Comparison of ENCODE assay signal across 10 mouse cellular contexts in genomic region chr10:45381937-45382636, GRCm38 (mm10). TPM values are rescaled to one million over a fixed set of nuclear protein-coding genes. Genes with fewer than 3 reads are reported as not detected.
DNase-seq lines count a peak whose midpoint lies in the region; ATAC-seq and TF ChIP-seq lines count a peak whose summit lies in the region.
"Had no signal": no experiment of that assay in that cellular context is flagged by ENCODE, and none has a peak within 500 bp of the region (broad histone marks: within the 10 kb centered on the region; RNA-seq: fewer than 3 reads in every experiment).

No protein-coding gene starts in this region.

- no peaks in the 10 kb centered on the region for H3K4me1 ChIP-seq in CH12.LX (ENCODE audit: control insufficient read depth in 1 of 2, insufficient read depth in 2 of 2)

- no peaks in the 10 kb centered on the region for H3K9me3 ChIP-seq in CH12.LX (replicated peaks; ENCODE audit: low read length)

- H3K4me2 ChIP-seq in CH12.LX (ENCODE audit: insufficient read depth, low read depth, poor library complexity, severe bottlenecking) = no peak overlapping the region

- no peak overlapping the region for H3K27ac ChIP-seq in gastrocnemius, adult 2 months
- no peak overlapping the region for H3K27ac ChIP-seq in CH12.LX (ENCODE audit: insufficient read depth, low read depth)

- H3K4me3 ChIP-seq in gastrocnemius, adult 2 months = no peak overlapping the region
- no peak overlapping the region for H3K4me3 ChIP-seq in CH12.LX (replicated peaks in 1 of 3; ENCODE audit: low read depth in 2 of 3, low read length in 2 of 3, poor library complexity in 1 of 3)

- intact Hi-C loops in gastrocnemius, adult 2 months (cut with DNase I) = loop anchor here (5.0 kb wide), 1 partner anchor 535 kb away; no protein-coding TSS in a partner anchor
- intact Hi-C loops in gastrocnemius, postnatal 36 days (cut with DNase I) = loop anchor here (10.0 kb wide), 1 partner anchor 533 kb away; no protein-coding TSS in a partner anchor

- no peak for TF ChIP-seq POLR2A in CH12.LX (IDR thresholded peaks at IDR 0.05; ENCODE audit: low read depth, low read length)

- no peaks in the 10 kb centered on the region for H3K27me3 ChIP-seq in CH12.LX (replicated peaks)

- no peak overlapping the region for H3K9ac ChIP-seq in CH12.LX (ENCODE audit: insufficient read depth, low read depth)

- TF ChIP-seq CTCF in gastrocnemius, adult 2 months (IDR thresholded peaks at IDR 0.05) = peak; percentile 22; the same call in 1 of the 2 replicates
- peak in 1 of 2 experiments; percentile 62; a peak in 2 of 4 replicates for TF ChIP-seq CTCF in CH12.LX (conservative IDR thresholded peaks at IDR 0.05 in 1 of 2, IDR thresholded peaks at IDR 0.05 in 1 of 2; ENCODE audit: low read depth in 2 of 2, low read length in 2 of 2)

- H3K36me3 ChIP-seq in CH12.LX (replicated peaks in 1 of 2; ENCODE audit: control insufficient read depth in 1 of 2, insufficient read depth in 1 of 2, low read length in 1 of 2) = peaks cover 5 to 6% of the 10 kb centered on the region in 2 experiments

- TF ChIP-seq EP300 in CH12.LX (IDR thresholded peaks at IDR 0.05; ENCODE audit: low read length) = no peak

- in situ Hi-C loops in CH12.LX (cut with MboI; ENCODE audit: low pct_ligation_motif_present, low pct_unique_long_range_greater_than_20kb, low sequenced_read_pairs) = loop anchor here (25.0 kb wide), 1 partner anchor 280 kb away; no protein-coding TSS in a partner anchor

- ATAC-seq in megakaryocyte progenitor cell, adult 5-6 weeks (replicated peaks; ENCODE audit: poor library complexity) = peak; percentile 42; the same call in 1 of the 2 replicates

- peak; percentile 66 for TF ChIP-seq RAD21 in CH12.LX (IDR thresholded peaks at IDR 0.05; ENCODE audit: low read depth, low read length)

- no peaks in the 10 kb centered on the region for H3K79me2 ChIP-seq in CH12.LX (replicated peaks; ENCODE audit: control insufficient read depth, extremely low read depth, insufficient read depth, poor library complexity, severe bottlenecking)

- dilution Hi-C loops in CH12.LX (cut with MboI; ENCODE audit: extremely low pct_ligation_motif_present, extremely low pct_unique_long_range_greater_than_20kb, low sequenced_read_pairs) = no loop called here

- DNase-seq in gastrocnemius, adult 2 months = no peak
- DNase-seq in gastrocnemius, postnatal 36 days = no peak
- DNase-seq in CH12.LX (ENCODE audit: extremely low read depth) = peak; percentile 17
- peak; percentile 17 for DNase-seq in embryo, embryonic 11.5 days (ENCODE audit: low read depth, low spot score)
- DNase-seq in ovary, postnatal 36 days (ENCODE audit: low spot score) = no peak
- DNase-seq in right cerebral cortex, adult 2 months (ENCODE audit: low spot score in 2 of 2) = no peak
- no peak for DNase-seq in urinary bladder, adult 2 months (ENCODE audit: low spot score)

TF ChIP-seq in CH12.LX, 34 proteins besides CTCF, POLR2A, EP300 and RAD21:
- TF ChIP-seq MAX (IDR thresholded peaks at IDR 0.05; ENCODE audit: low read length) (no peak), SMC3 (IDR thresholded peaks at IDR 0.05; ENCODE audit: low read depth, low read length) (peak; percentile 51), MYC (IDR thresholded peaks at IDR 0.05; ENCODE audit: low read depth, low read length) (no peak)
TF ChIP-seq in CH12.LX: peak in this region for 1.

RNA-seq across cellular contexts. Expression of gene Bves, which starts 46.5 kb away (rescaled TPM):
- total RNA-seq in gastrocnemius, adult 2 months (2021) = 10 to 100 TPM; 36.3 to 41.6 TPM
- 10 to 100 TPM; 36.2 to 37.9 TPM for total RNA-seq in gastrocnemius, postnatal 36 days (2021)
- total RNA-seq in CH12.LX (2012; rRNA removed) (not detected in 2 replicates), CH12.LX (2014; rRNA removed) (not detected in 2 replicates)
- not detected in 2 replicates for polyA plus RNA-seq in CH12.LX (2012; ENCODE audit: insufficient read length, low read depth)
- total RNA-seq in megakaryocyte progenitor cell, adult 5-6 weeks (2015) = not detected in 2 replicates
- not detected in 2 replicates for total RNA-seq in megakaryocyte progenitor cell, adult 5-6 weeks (2017)
- 53.7 and 57.4 TPM in 2 replicates for polyA plus RNA-seq in urinary bladder, adult 2 months (2012; rRNA removed)
- total RNA-seq: hematopoietic stem cell, adult 5-6 weeks; megakaryocyte-erythroid progenitor cell, adult 5-6 weeks had no signal

Comparison
In these comparisons a context has a peak if more than half of its experiments do, and no peak if none do; other contexts are left out.
1. DNase-seq: peak in CH12.LX (single experiment) and embryo, embryonic 11.5 days (single experiment); none in gastrocnemius, adult 2 months (single experiment), gastrocnemius, postnatal 36 days (0 of 2), ovary, postnatal 36 days (single experiment), right cerebral cortex, adult 2 months (0 of 2) and urinary bladder, adult 2 months (single experiment).
2. RNA of gene Bves, which starts 46.5 kb away (total RNA-seq): 36.3 to 41.6 TPM in gastrocnemius, adult 2 months and 36.2 to 37.9 TPM in gastrocnemius, postnatal 36 days; not detected in CH12.LX and not detected in megakaryocyte progenitor cell, adult 5-6 weeks; every median in the first group is over 10 times any median in the second.